Comparison of ENCODE assay signal across 1 mouse cellular context in genomic region chr1:130997441-130997840, GRCm38 (mm10).
TF ChIP-seq lines count a peak whose summit lies in the region.

No protein-coding gene starts in this region.

TF ChIP-seq in CH12.LX, 34 proteins besides CTCF, POLR2A, EP300 and RAD21 (continued from another document):
- TF ChIP-seq ETS1 (conservative IDR thresholded peaks at IDR 0.05; ENCODE audit: low read depth, low read length) (peak; percentile 15; the same call in 1 of the 2 replicates), E2F4 (IDR thresholded peaks at IDR 0.05; ENCODE audit: insufficient replicate concordance, low read depth, low read length) (no peak), KAT2A (IDR thresholded peaks at IDR 0.05; ENCODE audit: insufficient replicate concordance, low read length) (no peak), ZC3H11A (IDR thresholded peaks at IDR 0.05; ENCODE audit: low read depth, low read length) (no peak), MAX (IDR thresholded peaks at IDR 0.05; ENCODE audit: low read length) (no peak), ZMIZ1 (IDR thresholded peaks at IDR 0.05; ENCODE audit: low read depth, low read length) (no peak), TCF12 (IDR thresholded peaks at IDR 0.05; ENCODE audit: low read depth, low read length) (no peak), POLR2AphosphoS2 (IDR thresholded peaks at IDR 0.05; ENCODE audit: low read depth, low read length) (no peak)
